Mouse (Mus musculus) cerebellum, postnatal 25 days (tissue): Measurements from ENCODE around the gene Klk1b8.
"Not testable (repeated sequence)": the region's sequence is repeated elsewhere in the genome, so short reads cannot be mapped to it uniquely, and the experiment has no call there.

Source experiments
- DNase-seq, 2 experiments: peaks; one replicate each; pipeline ENCODE4 v3.0.0; 2021; ENCODE audit warnings: mixed read lengths in 2 of 2

Klk1b8 gene

GRCm38 (mm10) chr7:43950364-43950763 lies at the start of gene Klk1b8:
Gene Klk1b8 (plus strand): TSS chr7:43950664.
- DNase-seq, result no peak

GRCm38 (mm10) chr7:43914821-43915220 lies 35.6 kb upstream of the Klk1b8 start:
- no peak for DNase-seq

GRCm38 (mm10) chr7:43918426-43918825 lies 32.0 kb upstream of the Klk1b8 start:
- DNase-seq, result no peak

- DNase-seq, result no peak
Measured at GRCm38 (mm10) chr7:43918871-43919270, 31.6 kb upstream of the Klk1b8 start.

GRCm38 (mm10) chr7:43919559-43920451 lies 30.7 kb upstream of the Klk1b8 start:
- DNase-seq, result peak; percentile 40 to 72

GRCm38 (mm10) chr7:43920582-43920981 lies 29.9 kb upstream of the Klk1b8 start:
- no peak for DNase-seq

GRCm38 (mm10) chr7:43921087-43921486 lies 29.4 kb upstream of the Klk1b8 start:
- DNase-seq, result no peak

GRCm38 (mm10) chr7:43921941-43922340 lies 28.5 kb upstream of the Klk1b8 start:
- no peak for DNase-seq

GRCm38 (mm10) chr7:43925985-43926384 lies 24.5 kb upstream of the Klk1b8 start:
- DNase-seq, result no peak

GRCm38 (mm10) chr7:43928521-43928920 lies 21.9 kb upstream of the Klk1b8 start:
- DNase-seq, result peak in 1 of 2 experiments; percentile 11

GRCm38 (mm10) chr7:43932337-43932736 lies 18.1 kb upstream of the Klk1b8 start:
- no peak for DNase-seq

- DNase-seq, result no peak
Measured at GRCm38 (mm10) chr7:43933440-43933839, 17.0 kb upstream of the Klk1b8 start, which contains the start of gene Klk15. Gene Klk15 (plus strand): TSS chr7:43933740.

- DNase-seq, result no peak
Measured at GRCm38 (mm10) chr7:43934747-43935146, 15.7 kb upstream of the Klk1b8 start.

GRCm38 (mm10) chr7:43936551-43936950 lies 13.9 kb upstream of the Klk1b8 start:
- DNase-seq, result no peak

- not testable (repeated sequence) for DNase-seq
Measured at GRCm38 (mm10) chr7:43942293-43942692, 8.2 kb upstream of the Klk1b8 start.

- no peak for DNase-seq
Measured at GRCm38 (mm10) chr7:43944727-43945264, 5.7 kb upstream of the Klk1b8 start.

GRCm38 (mm10) chr7:43952703-43953102 lies 2.2 kb downstream of the Klk1b8 start:
- DNase-seq, result no peak

GRCm38 (mm10) chr7:43966451-43966850 lies 16.0 kb downstream of the Klk1b8 start, which contains the start of gene Klk1b1:
Gene Klk1b1 (plus strand): TSS chr7:43966751.
- no peak for DNase-seq

- no peak for DNase-seq
Measured at GRCm38 (mm10) chr7:43967058-43967457, 16.6 kb downstream of the Klk1b8 start.

GRCm38 (mm10) chr7:43967612-43968011 lies 17.1 kb downstream of the Klk1b8 start:
- no peak for DNase-seq

- not testable (repeated sequence) for DNase-seq
Measured at GRCm38 (mm10) chr7:43975761-43976160, 25.3 kb downstream of the Klk1b8 start, which contains the start of gene Klk1b9. Gene Klk1b9 (plus strand): TSS chr7:43976061.

GRCm38 (mm10) chr7:43985657-43986056 lies 35.2 kb downstream of the Klk1b8 start:
- DNase-seq, result no peak

GRCm38 (mm10) chr7:43994821-43995220 lies 44.4 kb downstream of the Klk1b8 start:
- DNase-seq, result not testable (repeated sequence)

- not testable (repeated sequence) for DNase-seq
Measured at GRCm38 (mm10) chr7:43995577-43995976, 45.1 kb downstream of the Klk1b8 start, which contains the start of gene Klk1b11. Gene Klk1b11 (plus strand): TSS chr7:43995877.
